Comparison of ENCODE assay signal across 9 mouse cellular contexts in the genomic region with DNA sequence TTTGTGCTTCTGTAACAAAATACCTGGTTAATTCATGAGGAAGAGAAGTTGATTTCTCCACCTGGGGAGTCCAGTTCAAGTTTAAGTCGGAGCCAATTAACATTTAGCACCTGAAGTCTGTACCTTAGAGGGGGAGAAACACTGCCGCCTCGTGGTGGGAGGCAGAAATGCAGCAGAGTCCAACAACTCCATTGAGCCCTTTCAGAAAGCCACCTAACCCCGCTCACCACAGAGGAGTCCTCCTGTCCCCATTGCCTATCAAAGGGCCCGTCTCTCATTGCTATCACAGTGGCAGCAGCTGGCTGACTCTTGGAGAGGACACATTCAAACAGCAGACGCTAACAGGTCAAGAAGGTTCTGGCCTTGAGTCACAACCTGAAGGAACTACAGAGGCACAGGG. TPM values are rescaled to one million over a fixed set of nuclear protein-coding genes. Genes with fewer than 3 reads are reported as not detected.
A peak's percentile ranks its signal among the peaks of the same experiment; 100 is the strongest.
DNase-seq lines count a peak whose midpoint lies in the region; ATAC-seq lines count a peak whose summit lies in the region.
"Had no signal": no experiment of that assay in that cellular context is flagged by ENCODE, and none has a peak within 500 bp of the region (broad histone marks: within the 10 kb centered on the region; RNA-seq: fewer than 3 reads in every experiment).

No protein-coding gene starts in this region.

- H3K36me3 ChIP-seq in kidney, embryonic 14.5 days (ENCODE audit: control insufficient read depth, insufficient read depth, low read length), result no peaks in the 10 kb centered on the region
- H3K36me3 ChIP-seq in limb, embryonic 11.5 days (ENCODE audit: control insufficient read depth, insufficient read depth, low read length), result no peaks in the 10 kb centered on the region

- H3K9ac ChIP-seq in kidney, embryonic 14.5 days (ENCODE audit: low read depth, low read length), result no peak overlapping the region
- no peak overlapping the region for H3K9ac ChIP-seq in limb, embryonic 11.5 days (ENCODE audit: low read length)

- H3K27ac ChIP-seq in kidney, embryonic 14.5 days (ENCODE audit: low read depth, low read length), result no peak overlapping the region
- no peak overlapping the region for H3K27ac ChIP-seq in limb, embryonic 11.5 days (replicated peaks; ENCODE audit: low read depth, low read length)

- no peaks in the 10 kb centered on the region for H3K9me3 ChIP-seq in kidney, embryonic 14.5 days (ENCODE audit: control insufficient read depth, low read length)
- no peaks in the 10 kb centered on the region for H3K9me3 ChIP-seq in limb, embryonic 11.5 days (ENCODE audit: control insufficient read depth, low read length)

- no peaks in the 10 kb centered on the region for H3K27me3 ChIP-seq in kidney, embryonic 14.5 days (ENCODE audit: control insufficient read depth, insufficient read depth, low read length)
- no peaks in the 10 kb centered on the region for H3K27me3 ChIP-seq in limb, embryonic 11.5 days (ENCODE audit: control insufficient read depth, insufficient read depth, low read length)

- no peak for ATAC-seq in kidney, embryonic 14.5 days (ENCODE audit: low FRiP score, low TSS enrichment)
- no peak for ATAC-seq in limb, embryonic 11.5 days (ENCODE audit: insufficient number of reproducible peaks, low FRiP score, low TSS enrichment, low read depth)

- no peaks in the 10 kb centered on the region for H3K4me1 ChIP-seq in kidney, embryonic 14.5 days (ENCODE audit: control insufficient read depth, insufficient read depth, low read length)
- H3K4me1 ChIP-seq in limb, embryonic 11.5 days (ENCODE audit: control insufficient read depth, insufficient read depth, low read length), result no peaks in the 10 kb centered on the region

- H3K4me2 ChIP-seq in kidney, embryonic 14.5 days (replicated peaks; ENCODE audit: low read depth, low read length), result no peak overlapping the region
- no peak overlapping the region for H3K4me2 ChIP-seq in limb, embryonic 11.5 days (ENCODE audit: low read depth, severe bottlenecking)

- H3K4me3 ChIP-seq in kidney, embryonic 14.5 days (ENCODE audit: low read length), result no peak overlapping the region
- no peak overlapping the region for H3K4me3 ChIP-seq in limb, embryonic 11.5 days (ENCODE audit: low read depth, low read length)

- WGBS in kidney, embryonic 14.5 days, result 24% methylated on average over 6 of the region's 6 CpGs
- 26% methylated on average over 6 of the region's 6 CpGs for WGBS in limb, embryonic 11.5 days

- peak; percentile 57 for DNase-seq in kidney, adult 11 months
- peak; percentile 50 to 66 for DNase-seq in CD8-positive naive resting alpha-beta T cell, adult 2 months (ENCODE audit: low read depth in 2 of 2, low spot score in 2 of 2)
- peak; percentile 49 for DNase-seq in adrenal gland, adult 2 months
- peak; percentile 11 for DNase-seq in embryo, embryonic 11.5 days (ENCODE audit: low read depth, low spot score)
- peak; percentile 63 for DNase-seq in limb, embryonic 11.5 days (ENCODE audit: low spot score)
- DNase-seq in spleen, adult 12 weeks (ENCODE audit: low spot score), result peak; percentile 25
- DNase-seq in frontal cortex, postnatal 25 days (ENCODE audit: low spot score in 2 of 2), result no peak

RNA-seq across cellular contexts. Expression of gene Ifi27l2b, which starts 37.5 kb away (rescaled TPM):
- polyA plus RNA-seq in kidney, embryonic 14.5 days (2014; fragmentation: Nextera tagmentation; extraction: Ambion mirVana), result not detected in 2 replicates
- not detected for total RNA-seq in adrenal gland, adult 2 months (2021)
- not detected in 2 replicates for polyA plus RNA-seq in adrenal gland, adult 2 months (2012; rRNA removed)
- not detected in 2 replicates for polyA plus RNA-seq in limb, embryonic 11.5 days (2014; fragmentation: Nextera tagmentation; extraction: Ambion mirVana)
- polyA plus RNA-seq: lung, embryonic 16.5 days had no signal

RNA-seq across cellular contexts. Expression of gene Ppp4r4, which starts 37.6 kb away (rescaled TPM):
- 1.2 and 2.0 TPM in 2 replicates for polyA plus RNA-seq in kidney, embryonic 14.5 days (2014; fragmentation: Nextera tagmentation; extraction: Ambion mirVana)
- total RNA-seq in adrenal gland, adult 2 months (2021), result 1 to 10 TPM; 2.9 to 4.8 TPM
- polyA plus RNA-seq in adrenal gland, adult 2 months (2012; rRNA removed), result 0.98 and 2.1 TPM in 2 replicates
- polyA plus RNA-seq in limb, embryonic 11.5 days (2014; fragmentation: Nextera tagmentation; extraction: Ambion mirVana), result 2.1 and 2.2 TPM in 2 replicates

RNA-seq across cellular contexts. Expression of gene Ifi27l2a, which starts 51.0 kb away (rescaled TPM):
- polyA plus RNA-seq in kidney, embryonic 14.5 days (2014; fragmentation: Nextera tagmentation; extraction: Ambion mirVana), result 5.9 and 8.0 TPM in 2 replicates
- 1,000 to 10,000 TPM in 1 of 2 experiments, 100 to 1,000 TPM in 1; 340 to 1,466 TPM for total RNA-seq in adrenal gland, adult 2 months (2021)
- polyA plus RNA-seq in adrenal gland, adult 2 months (2012; rRNA removed), result 539 and 2,543 TPM in 2 replicates
- 0.37 and 0.47 TPM in 2 replicates for polyA plus RNA-seq in limb, embryonic 11.5 days (2014; fragmentation: Nextera tagmentation; extraction: Ambion mirVana)

Comparison
In these comparisons a context has a peak if more than half of its experiments do, and no peak if none do; other contexts are left out.
1. DNase-seq: peak in kidney, adult 11 months (single experiment), CD8-positive naive resting alpha-beta T cell, adult 2 months (2 of 2), adrenal gland, adult 2 months (single experiment), embryo, embryonic 11.5 days (single experiment), limb, embryonic 11.5 days (single experiment) and spleen, adult 12 weeks (single experiment); none in frontal cortex, postnatal 25 days (0 of 2).
2. RNA of gene Ifi27l2a, which starts 51.0 kb away (polyA plus RNA-seq): 539 to 2,543 TPM in adrenal gland, adult 2 months; 5.9 to 8.0 TPM in kidney, embryonic 14.5 days and 0.37 to 0.47 TPM in limb, embryonic 11.5 days; every median in the first group is over 10 times any median in the second.